Mouse (Mus musculus) fibroblast of lung, adult 2 months (primary cell): ENCODE measurements at regions not wholly inside any gene's neighbourhood (a gene's known extent, or its start where the extent isn't known, plus 50 kb on each side); places are given as distances from the start of the nearest gene placed in this dataset.

Source experiments
- DNase-seq: peaks from one replicate; pipeline ENCODE4 v3.0.0-alpha.2; 2011; ENCODE audit warnings: low read depth

DNA sequence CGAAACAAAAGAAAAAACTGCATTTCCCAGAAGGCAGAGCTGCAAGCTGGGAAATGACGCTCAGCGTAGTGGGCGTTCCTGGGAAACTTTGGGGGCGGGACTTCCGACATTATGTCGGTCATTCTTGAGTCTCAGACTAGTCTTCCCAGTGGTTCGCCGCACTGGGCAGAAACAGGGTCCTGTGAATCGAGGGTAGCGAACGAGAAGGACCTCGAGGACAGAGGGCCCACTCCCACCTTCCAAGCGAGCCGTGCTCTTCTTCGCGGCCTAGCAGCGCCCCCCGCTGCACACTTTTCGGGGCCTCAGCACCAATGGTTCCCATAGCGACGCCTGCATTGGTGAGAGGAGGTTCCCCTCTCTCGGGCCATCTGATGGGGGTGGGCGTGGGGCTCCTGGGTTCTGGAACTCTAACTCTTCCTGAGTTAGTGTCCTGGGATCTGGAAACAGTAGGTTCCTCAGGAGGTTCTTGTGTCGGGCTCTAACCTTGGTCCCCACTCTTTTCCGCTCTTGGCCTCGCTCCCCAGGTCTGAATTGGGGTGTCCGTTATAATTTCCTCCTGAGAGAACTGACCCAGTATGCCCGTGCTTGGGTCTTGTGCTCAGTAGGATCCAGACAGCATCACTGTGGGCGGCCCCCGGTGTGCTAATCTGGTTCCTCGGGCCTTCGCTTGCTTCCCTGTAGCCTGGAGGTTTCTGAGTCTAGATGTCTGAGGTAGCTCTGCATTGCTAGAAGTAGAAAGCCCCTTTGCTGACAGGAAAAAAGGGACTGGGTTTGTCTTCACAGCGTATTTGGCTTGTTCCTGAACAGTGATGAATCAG, 52.8 kb upstream of the Gramd1a start:
- DNase-seq: peak; percentile 56

DNA sequence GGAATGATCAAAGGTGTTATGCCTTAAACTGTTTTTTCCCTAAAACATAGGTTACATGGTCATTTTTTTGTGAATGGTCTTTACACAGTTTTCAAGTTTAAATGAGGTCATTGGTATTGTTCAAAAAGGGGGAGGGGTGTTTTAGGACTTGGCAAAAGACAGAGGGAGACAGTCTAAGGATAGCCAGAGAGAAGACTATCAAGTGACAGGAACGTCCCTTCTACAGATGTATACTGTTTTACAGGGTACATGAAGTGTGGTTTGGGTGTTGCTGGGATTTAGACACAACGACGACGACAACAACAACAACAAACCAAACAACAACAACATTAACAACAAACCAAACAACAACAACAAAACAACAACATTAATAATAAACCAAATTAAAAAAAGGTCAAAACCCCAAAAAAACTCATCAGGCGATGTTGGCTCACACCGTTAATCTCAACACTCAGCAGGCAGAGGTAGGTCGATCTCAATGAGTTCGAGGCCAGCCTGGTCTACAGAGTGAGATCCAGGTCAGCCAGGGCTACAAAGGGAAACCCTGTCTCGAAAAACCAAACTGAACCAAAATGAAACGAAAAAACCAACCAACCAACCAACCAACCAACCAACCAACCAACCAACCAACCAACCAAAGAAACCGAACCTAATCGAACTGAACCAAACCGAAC, 52.0 kb upstream of the Gramd1a start:
- no peak for DNase-seq
